17 mouse cellular contexts compared by ENCODE assay signal in the genomic region with DNA sequence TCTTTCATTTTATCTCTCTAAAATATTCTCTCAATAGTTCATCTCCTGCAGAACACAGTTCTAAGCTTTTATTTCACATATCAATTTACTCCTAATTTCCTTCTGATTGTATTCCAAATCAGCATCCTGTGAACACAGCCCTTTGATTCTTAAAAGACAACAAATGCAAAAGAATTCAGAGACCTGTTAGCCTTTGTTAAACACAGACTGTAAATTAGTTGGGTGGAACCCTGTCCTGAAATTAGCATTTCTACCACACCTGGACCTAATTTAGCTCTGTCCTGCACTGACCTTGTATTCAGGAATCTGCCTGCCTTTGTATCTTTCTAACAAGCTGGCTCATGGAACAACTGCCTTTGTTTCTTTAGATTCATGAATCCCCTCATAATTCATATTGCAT.
"Had no signal": no experiment of that assay in that cellular context is flagged by ENCODE, and none has a peak within 500 bp of the region (broad histone marks: within the 10 kb centered on the region; RNA-seq: fewer than 3 reads in every experiment).

No protein-coding gene starts in this region.

- H3K9me3 ChIP-seq: midbrain, embryonic 10.5 days; midbrain, embryonic 12.5 days; neural tube, embryonic 13.5 days; neural tube, embryonic 15.5 days; stomach, embryonic 15.5 days had no signal

- H3K4me1 ChIP-seq: midbrain, embryonic 10.5 days; midbrain, embryonic 12.5 days; neural tube, embryonic 13.5 days; neural tube, embryonic 15.5 days; stomach, embryonic 15.5 days had no signal

- H3K36me3 ChIP-seq: midbrain, embryonic 10.5 days; midbrain, embryonic 12.5 days; neural tube, embryonic 13.5 days; neural tube, embryonic 15.5 days; stomach, embryonic 15.5 days had no signal

- H3K4me3 ChIP-seq: midbrain, embryonic 10.5 days; midbrain, embryonic 12.5 days; myocyte; neural tube, embryonic 13.5 days; neural tube, embryonic 15.5 days; stomach, embryonic 15.5 days had no signal

- DNase-seq: lung, adult 18-20 months; lung, embryonic 14.5 days; lung, postnatal 10 days; lung, postnatal 4 days; midbrain, embryonic 14.5 days; retina, postnatal 1 day; right cerebral cortex, adult 18-20 months; thymus, adult 2 months; thymus, postnatal 25 days; thymus, postnatal 4 days had no signal

- H3K27me3 ChIP-seq: midbrain, embryonic 12.5 days; neural tube, embryonic 13.5 days; neural tube, embryonic 15.5 days; stomach, embryonic 15.5 days had no signal

- H3K9ac ChIP-seq: lung, embryonic 14.5 days; midbrain, embryonic 12.5 days; neural tube, embryonic 13.5 days; neural tube, embryonic 15.5 days; stomach, embryonic 15.5 days had no signal

- H3K27ac ChIP-seq: midbrain, embryonic 10.5 days; midbrain, embryonic 12.5 days; neural tube, embryonic 13.5 days; neural tube, embryonic 15.5 days; stomach, embryonic 15.5 days; stomach, postnatal 0 days had no signal
